Mouse (Mus musculus) brain, embryonic 14.5 days (tissue): ENCODE data around the gene Rxylt1.

Source experiments
- CTCF ChIP-seq: fragments of 200-500 bp; IDR thresholded peaks from 2 replicates; pipeline ENCODE4 v1.5.1; 2012; ENCODE audit warnings: inconsistent platforms, mild to moderate bottlenecking, moderate library complexity, borderline replicate concordance; ENCODE audit not compliant: insufficient read depth, insufficient read length; ENCODE audit errors: extremely low read depth
- POLR2A ChIP-seq: fragments of 200-500 bp; IDR thresholded peaks from 2 replicates; pipeline ENCODE4 v1.6.1; 2012; ENCODE audit warnings: mild to moderate bottlenecking, inconsistent platforms, borderline replicate concordance; ENCODE audit not compliant: poor library complexity, insufficient read depth, insufficient read length, severe bottlenecking; ENCODE audit errors: extremely low read depth

GRCm38 (mm10) chr10:122040372-122040771 lies 56.8 kb downstream of the Rxylt1 start:
- TF ChIP-seq POLR2A (no peak), CTCF (peak; percentile 56; the same call in 1 of the 2 replicates)
